Mouse (Mus musculus) 3T3-L1 (cell line): Measurements from ENCODE around the gene Gucy2e.

Experiments used
- DNase-seq: peaks from one replicate; pipeline ENCODE4 v3.0.0-alpha.2; 2015; ENCODE audit warnings: low read depth, low spot score

Gucy2e gene

GRCm38 (mm10) chr11:69236061-69236925 lies 543 bp downstream of the Gucy2e start:
- no peak for DNase-seq

GRCm38 (mm10) chr11:69235285-69236060 lies 1.4 kb downstream of the Gucy2e start:
- DNase-seq = no peak

- DNase-seq = no peak
Measured at GRCm38 (mm10) chr11:69233141-69233540, 3.7 kb downstream of the Gucy2e start.

- DNase-seq = no peak
Measured at GRCm38 (mm10) chr11:69230420-69230819, 6.4 kb downstream of the Gucy2e start.

- peak; percentile 34 for DNase-seq
Measured at GRCm38 (mm10) chr11:69225715-69226114, 11.1 kb downstream of the Gucy2e start.

GRCm38 (mm10) chr11:69223101-69223500 lies 13.7 kb downstream of the Gucy2e start:
- DNase-seq = no peak

- DNase-seq = no peak
Measured at GRCm38 (mm10) chr11:69221070-69221469, 15.8 kb downstream of the Gucy2e start.

GRCm38 (mm10) chr11:69218661-69219060 lies 18.2 kb downstream of the Gucy2e start:
- no peak for DNase-seq

GRCm38 (mm10) chr11:69217411-69217810 lies 19.4 kb downstream of the Gucy2e start:
- DNase-seq = no peak

GRCm38 (mm10) chr11:69211431-69211830 lies 25.4 kb downstream of the Gucy2e start:
- DNase-seq = no peak

GRCm38 (mm10) chr11:69202469-69203230 lies 34.2 kb downstream of the Gucy2e start:
- no peak for DNase-seq

- DNase-seq = no peak
Measured at GRCm38 (mm10) chr11:69200231-69200630, 36.6 kb downstream of the Gucy2e start.

GRCm38 (mm10) chr11:69199251-69199650 lies 37.6 kb downstream of the Gucy2e start:
- no peak for DNase-seq

- DNase-seq = no peak
Measured at GRCm38 (mm10) chr11:69197743-69198142, 39.1 kb downstream of the Gucy2e start, which contains the start of gene Alox8. Gene Alox8 (minus strand): TSS chr11:69197843.

GRCm38 (mm10) chr11:69197194-69197593 lies 39.6 kb downstream of the Gucy2e start:
- no peak for DNase-seq

GRCm38 (mm10) chr11:69196766-69197165 lies 40.1 kb downstream of the Gucy2e start:
- peak; percentile 8 for DNase-seq

- peak; percentile 66 for DNase-seq
Measured at GRCm38 (mm10) chr11:69192840-69193239, 44.0 kb downstream of the Gucy2e start.

- no peak for DNase-seq
Measured at GRCm38 (mm10) chr11:69185936-69186335, 50.9 kb downstream of the Gucy2e start.

- no peak for DNase-seq
Measured at GRCm38 (mm10) chr11:69185031-69185430, 51.8 kb downstream of the Gucy2e start.

GRCm38 (mm10) chr11:69180120-69180519 lies 56.7 kb downstream of the Gucy2e start:
- no peak for DNase-seq

- DNase-seq = no peak
Measured at GRCm38 (mm10) chr11:69179512-69179911, 57.3 kb downstream of the Gucy2e start.

- DNase-seq = no peak
Measured at GRCm38 (mm10) chr11:69178525-69178924, 58.3 kb downstream of the Gucy2e start.
